Mouse (Mus musculus) cerebellum, adult 18-20 months (tissue): ENCODE data around the gene Mtmr1.
"Not testable (repeated sequence)": the region's sequence is repeated elsewhere in the genome, so short reads cannot be mapped to it uniquely, and the experiment has no call there.

ENCODE experiments used
- DNase-seq, 2 experiments: peaks; one replicate each; pipeline ENCODE4 v3.0.0; 2021

Gene Mtmr1

GRCm38 (mm10) chrX:71364554-71364991, at the start of gene Mtmr1:
TSS of gene Mtmr1 (plus strand) at chrX:71364760.
- DNase-seq: peak; percentile 81 to 90

- DNase-seq: peak in 1 of 2 experiments; percentile 17
These were observed 12.5 kb upstream of the Mtmr1 start for GRCm38 (mm10) chrX:71352033-71352432.

- no peak for DNase-seq
These were observed 9.2 kb upstream of the Mtmr1 start for GRCm38 (mm10) chrX:71355331-71355730.

GRCm38 (mm10) chrX:71361793-71362192, 2.8 kb upstream of the Mtmr1 start:
- DNase-seq: not testable (repeated sequence)

- DNase-seq: no peak
These were observed 498 bp upstream of the Mtmr1 start for GRCm38 (mm10) chrX:71364062-71364461.

- peak; percentile 43 to 60 for DNase-seq
These were observed 451 bp downstream of the Mtmr1 start for GRCm38 (mm10) chrX:71365011-71365410.

GRCm38 (mm10) chrX:71365510-71365909, 950 bp downstream of the Mtmr1 start:
- DNase-seq: no peak

- DNase-seq: no peak
These were observed 2.4 kb downstream of the Mtmr1 start for GRCm38 (mm10) chrX:71366973-71367372.

- no peak for DNase-seq
These were observed 12.2 kb downstream of the Mtmr1 start for GRCm38 (mm10) chrX:71376781-71377180.

- no peak for DNase-seq
These were observed 13.9 kb downstream of the Mtmr1 start for GRCm38 (mm10) chrX:71378435-71378834.

GRCm38 (mm10) chrX:71381571-71381970, 17.0 kb downstream of the Mtmr1 start:
- DNase-seq: peak; percentile 28 to 39

GRCm38 (mm10) chrX:71396326-71396725, 31.8 kb downstream of the Mtmr1 start:
- no peak for DNase-seq

GRCm38 (mm10) chrX:71406290-71406689, 41.7 kb downstream of the Mtmr1 start:
- DNase-seq: no peak

GRCm38 (mm10) chrX:71408386-71408785, 43.8 kb downstream of the Mtmr1 start:
- DNase-seq: no peak

- no peak for DNase-seq
These were observed 48.2 kb downstream of the Mtmr1 start for GRCm38 (mm10) chrX:71412776-71413175.

GRCm38 (mm10) chrX:71413616-71414015, 49.1 kb downstream of the Mtmr1 start:
- no peak for DNase-seq

GRCm38 (mm10) chrX:71424852-71425251, 60.3 kb downstream of the Mtmr1 start:
- DNase-seq: no peak

- DNase-seq: peak; percentile 74 to 82
These were observed 61.4 kb downstream of the Mtmr1 start for GRCm38 (mm10) chrX:71425746-71426519.

- DNase-seq: no peak
These were observed 62.9 kb downstream of the Mtmr1 start for GRCm38 (mm10) chrX:71427491-71427890.

- no peak for DNase-seq
These were observed 66.3 kb downstream of the Mtmr1 start for GRCm38 (mm10) chrX:71430900-71431299.

GRCm38 (mm10) chrX:71434448-71434847, 69.9 kb downstream of the Mtmr1 start:
- no peak for DNase-seq

GRCm38 (mm10) chrX:71434860-71435259, 70.3 kb downstream of the Mtmr1 start:
- no peak for DNase-seq

GRCm38 (mm10) chrX:71435542-71435941, 71.0 kb downstream of the Mtmr1 start:
- no peak for DNase-seq

- DNase-seq: no peak
These were observed 74.9 kb downstream of the Mtmr1 start for GRCm38 (mm10) chrX:71439473-71439872.

- no peak for DNase-seq
These were observed 78.4 kb downstream of the Mtmr1 start for GRCm38 (mm10) chrX:71442916-71443315.
